Mouse (Mus musculus): ENCODE measurements around the gene Rasgef1b.

The Rasgef1b gene

DNA sequence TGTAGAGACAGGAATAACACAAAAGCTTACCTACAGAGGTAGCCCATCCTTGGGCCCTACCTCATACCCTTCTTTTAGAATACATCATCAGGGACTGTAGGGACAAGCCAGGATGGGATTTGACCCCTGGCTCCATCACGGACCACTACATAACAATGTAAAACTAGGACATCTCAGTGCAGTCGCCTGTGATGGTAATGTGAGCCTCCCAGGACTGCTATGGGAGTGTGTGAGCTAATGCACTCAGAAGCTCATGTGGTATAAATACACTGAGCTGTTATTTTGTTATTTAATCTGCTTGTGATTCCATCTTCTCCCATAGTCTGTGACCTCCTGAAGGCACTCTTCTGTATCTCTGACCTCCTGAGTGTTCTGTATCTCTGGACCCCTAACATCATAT lies 432.5 kb downstream of the Rasgef1b start:
- no peak for DNase-seq (ENCODE audit: low spot score in 2 of 2)

DNA sequence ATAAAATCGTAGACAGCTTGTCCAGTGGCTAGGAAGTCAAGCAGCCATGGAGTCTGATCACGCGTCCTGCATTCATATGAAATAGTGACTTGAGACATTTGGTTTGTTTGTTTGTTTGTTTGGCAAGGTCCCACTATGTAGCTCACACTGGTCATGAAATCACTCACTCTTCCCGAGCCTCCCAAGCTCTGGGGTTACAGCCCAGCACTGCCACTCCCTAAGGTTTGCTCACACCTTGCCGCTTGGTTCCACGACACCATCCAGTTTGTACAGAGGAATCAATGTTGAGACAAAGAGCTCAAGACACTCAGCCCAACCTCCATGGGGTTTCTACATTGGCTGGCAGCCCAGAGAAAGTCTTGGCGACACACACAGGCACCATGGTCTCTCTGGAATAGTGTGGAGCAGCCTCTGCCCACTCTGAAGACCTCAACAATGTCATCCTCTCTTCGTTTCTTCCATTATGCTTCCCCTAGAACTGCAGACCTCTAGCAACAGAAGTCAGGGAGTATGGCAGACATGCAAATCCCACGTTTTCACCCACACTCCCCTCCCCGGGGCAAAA lies 436.5 kb downstream of the Rasgef1b start:
- DNase-seq (ENCODE audit: low spot score in 2 of 2), result no peak

GRCm38 (mm10) chr5:99291084-99291830 lies 437.6 kb downstream of the Rasgef1b start:
- no peak for DNase-seq (ENCODE audit: low spot score in 2 of 2)

- no peak for DNase-seq (ENCODE audit: low spot score in 2 of 2)
These were observed 440.6 kb downstream of the Rasgef1b start for GRCm38 (mm10) chr5:99288262-99288661.

DNA sequence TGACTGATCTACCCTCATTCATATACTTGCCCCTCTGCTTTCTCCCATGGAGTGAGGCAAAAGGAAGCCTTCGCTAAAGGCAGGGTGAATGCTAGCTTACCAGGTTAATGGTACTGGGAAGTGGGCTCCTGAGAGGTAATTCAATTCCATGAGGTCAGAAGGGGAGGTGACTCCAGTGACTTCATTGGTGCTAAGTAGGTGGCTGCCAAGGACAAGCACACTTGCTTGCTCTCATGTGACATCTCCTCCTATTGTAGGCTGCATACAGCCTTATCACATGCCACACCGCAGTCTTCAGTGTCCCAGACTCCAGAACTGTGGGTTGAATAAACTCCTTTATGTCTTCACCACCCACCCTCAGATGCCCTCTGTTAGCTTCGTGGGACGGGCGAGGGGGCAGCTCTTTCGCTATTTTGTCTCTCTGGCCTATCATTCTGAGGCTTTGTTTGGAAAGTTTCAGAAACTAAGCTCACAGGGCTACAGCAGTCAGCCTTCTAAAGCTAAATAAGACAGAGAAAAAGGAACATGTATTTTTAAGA lies 441.1 kb downstream of the Rasgef1b start:
- peak in 1 of 2 experiments; percentile 60 for DNase-seq (ENCODE audit: low spot score in 2 of 2)

GRCm38 (mm10) chr5:99286575-99286974 lies 442.3 kb downstream of the Rasgef1b start:
- DNase-seq (ENCODE audit: low spot score in 2 of 2), result no peak

- no peak for DNase-seq (ENCODE audit: low spot score in 2 of 2)
These were observed 442.8 kb downstream of the Rasgef1b start for GRCm38 (mm10) chr5:99286024-99286423.

DNA sequence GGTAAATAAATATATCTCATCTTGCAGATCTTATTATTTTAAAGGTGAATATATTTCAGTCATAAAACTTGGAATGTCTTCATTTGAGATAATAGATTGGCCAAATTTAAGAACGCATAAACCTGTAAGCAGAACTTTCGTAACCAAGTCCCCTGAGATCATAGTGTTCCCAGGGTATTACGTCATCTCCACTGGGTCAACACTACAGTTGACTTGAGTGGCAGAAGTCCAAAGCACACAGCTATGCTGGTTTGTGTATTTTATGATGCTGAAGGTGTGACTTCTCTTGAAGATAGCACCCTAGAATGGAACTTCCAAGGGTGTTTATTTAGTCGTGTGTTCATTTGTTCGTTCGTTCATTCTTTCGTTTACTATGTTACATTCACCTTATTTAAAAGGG lies 444.5 kb downstream of the Rasgef1b start:
- no peak for DNase-seq (ENCODE audit: low spot score in 2 of 2)

- DNase-seq (ENCODE audit: low spot score in 2 of 2), result no peak
These were observed 445.2 kb downstream of the Rasgef1b start for GRCm38 (mm10) chr5:99283636-99284035.

DNA sequence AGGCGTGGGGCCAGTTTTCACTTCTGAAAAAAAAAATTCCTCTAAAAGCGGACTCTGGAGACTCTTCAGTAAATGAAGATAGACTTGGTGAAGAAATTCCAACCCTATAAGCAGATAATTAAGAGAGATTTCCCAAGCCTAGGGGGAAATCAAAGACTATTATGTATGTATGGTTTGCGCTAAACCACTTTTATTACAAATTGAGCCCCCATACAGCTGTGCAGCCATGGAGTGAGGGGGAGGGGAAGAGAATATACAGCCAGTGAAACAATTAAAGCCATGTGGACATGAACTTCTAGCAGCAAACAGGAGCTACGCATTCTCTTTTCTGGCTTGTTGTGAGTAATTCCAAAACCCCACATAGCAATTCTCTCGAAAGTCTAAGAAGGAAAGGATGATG lies 448.3 kb downstream of the Rasgef1b start:
- DNase-seq (ENCODE audit: low spot score in 2 of 2), result no peak

DNA sequence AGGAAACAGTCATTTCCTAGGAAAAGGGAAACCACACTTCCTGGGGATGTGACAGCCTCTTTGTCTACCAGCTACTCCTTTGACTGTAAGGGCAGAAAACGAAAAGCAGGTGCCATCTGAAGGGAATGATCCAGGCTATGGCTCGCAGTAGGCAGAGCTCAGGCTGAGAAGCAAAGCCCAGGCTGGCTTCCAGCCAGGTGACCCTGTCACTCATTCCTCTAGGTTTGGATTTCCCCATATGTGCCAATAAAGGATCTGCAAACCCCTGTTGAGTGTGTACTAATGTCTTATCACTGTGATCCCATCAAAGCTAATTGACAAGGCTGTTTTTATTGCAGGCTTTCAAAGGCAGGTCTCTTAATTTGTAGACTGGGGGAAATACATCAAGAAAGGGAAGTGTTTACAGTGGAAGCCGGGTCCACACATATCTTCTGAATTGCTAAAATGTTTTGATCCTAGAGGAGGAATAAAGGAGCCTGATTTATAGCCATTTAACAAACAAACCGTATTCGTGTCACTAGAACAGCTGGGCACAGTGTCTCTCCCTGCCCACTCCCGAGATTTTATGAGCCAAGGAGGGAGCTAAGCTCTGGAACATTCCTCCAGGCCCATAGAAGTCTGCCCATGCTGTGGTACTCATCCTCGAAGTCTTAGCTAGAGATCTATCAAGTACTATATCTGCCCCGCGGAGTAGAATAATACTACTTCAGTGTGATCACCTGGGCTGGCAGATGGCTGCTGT lies 449.7 kb downstream of the Rasgef1b start:
- DNase-seq (ENCODE audit: low spot score in 2 of 2), result no peak

- no peak for DNase-seq (ENCODE audit: low spot score in 2 of 2)
These were observed 450.5 kb downstream of the Rasgef1b start for GRCm38 (mm10) chr5:99278364-99278763.

GRCm38 (mm10) chr5:99277536-99277935 lies 451.3 kb downstream of the Rasgef1b start:
- no peak for DNase-seq (ENCODE audit: low spot score in 2 of 2)

DNA sequence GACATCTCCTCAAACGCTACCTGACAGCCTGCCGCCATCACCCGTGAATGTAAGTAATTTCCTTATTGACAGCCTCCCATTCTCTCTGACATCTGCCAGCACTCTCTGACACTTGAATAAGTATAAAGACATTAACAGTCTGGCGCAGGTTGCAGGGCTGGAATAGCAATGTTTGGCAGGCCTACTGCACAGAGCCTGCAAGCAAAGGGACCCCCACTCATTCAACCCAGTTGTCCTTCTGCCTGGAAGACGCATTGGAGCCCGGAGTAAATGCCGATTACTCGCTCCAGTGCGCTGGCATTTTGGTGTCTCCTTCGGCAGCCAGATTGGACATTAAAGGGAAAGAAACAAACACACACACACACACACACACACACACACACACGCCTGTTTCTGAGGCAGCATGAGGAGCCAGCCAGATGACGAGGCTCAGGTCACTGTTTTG lies 454.7 kb downstream of the Rasgef1b start:
- DNase-seq (ENCODE audit: low spot score in 2 of 2), result peak in 1 of 2 experiments; percentile 32

DNA sequence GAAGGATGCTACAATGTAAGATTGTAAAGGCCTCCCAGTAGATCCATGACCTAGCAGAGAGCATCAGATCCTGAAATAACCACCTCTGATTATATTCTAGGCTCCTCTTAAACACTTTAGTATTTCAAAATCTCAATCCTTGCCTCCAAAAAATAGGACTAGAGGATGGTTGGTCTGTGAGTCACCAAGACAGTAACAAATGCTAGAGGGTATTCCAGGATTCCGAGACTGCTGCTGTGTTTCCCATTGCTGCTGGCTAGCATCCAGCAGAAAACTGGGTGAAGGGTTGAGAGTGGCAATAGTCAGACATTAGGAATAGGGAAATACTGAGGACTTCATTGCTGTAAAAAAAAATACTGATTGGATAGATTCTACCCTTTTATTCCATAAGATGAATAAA lies 457.3 kb downstream of the Rasgef1b start:
- DNase-seq (ENCODE audit: low spot score in 2 of 2), result no peak

GRCm38 (mm10) chr5:99269131-99269530 lies 459.7 kb downstream of the Rasgef1b start:
- no peak for DNase-seq (ENCODE audit: low spot score in 2 of 2)

DNA sequence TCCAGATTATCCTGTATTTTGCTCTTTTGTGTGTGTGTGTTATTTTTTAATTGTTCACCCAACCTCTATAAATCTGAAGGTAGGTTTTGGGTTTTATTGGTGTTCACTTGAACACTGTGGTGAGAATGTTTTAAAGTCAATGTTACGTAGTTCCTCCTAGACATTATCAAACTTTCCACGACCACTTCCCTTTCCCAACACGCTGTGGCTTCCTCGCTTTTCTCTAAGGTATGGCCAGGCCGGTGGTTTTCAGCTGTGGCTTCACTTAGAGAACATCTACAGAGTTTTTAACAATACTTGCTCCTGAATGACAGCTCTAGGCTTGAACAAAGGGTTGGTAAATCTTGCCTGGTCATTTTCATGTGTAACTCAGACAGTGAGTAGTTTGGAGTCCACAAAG lies 461.5 kb downstream of the Rasgef1b start:
- DNase-seq (ENCODE audit: low spot score in 2 of 2), result no peak

- DNase-seq (ENCODE audit: low spot score in 2 of 2), result no peak
These were observed 462.6 kb downstream of the Rasgef1b start for GRCm38 (mm10) chr5:99266301-99266700.

GRCm38 (mm10) chr5:99262197-99262920 lies 466.5 kb downstream of the Rasgef1b start:
- DNase-seq (ENCODE audit: low spot score in 2 of 2), result no peak

- DNase-seq (ENCODE audit: low spot score in 2 of 2), result no peak
These were observed 467.6 kb downstream of the Rasgef1b start for GRCm38 (mm10) chr5:99261121-99261724.

DNA sequence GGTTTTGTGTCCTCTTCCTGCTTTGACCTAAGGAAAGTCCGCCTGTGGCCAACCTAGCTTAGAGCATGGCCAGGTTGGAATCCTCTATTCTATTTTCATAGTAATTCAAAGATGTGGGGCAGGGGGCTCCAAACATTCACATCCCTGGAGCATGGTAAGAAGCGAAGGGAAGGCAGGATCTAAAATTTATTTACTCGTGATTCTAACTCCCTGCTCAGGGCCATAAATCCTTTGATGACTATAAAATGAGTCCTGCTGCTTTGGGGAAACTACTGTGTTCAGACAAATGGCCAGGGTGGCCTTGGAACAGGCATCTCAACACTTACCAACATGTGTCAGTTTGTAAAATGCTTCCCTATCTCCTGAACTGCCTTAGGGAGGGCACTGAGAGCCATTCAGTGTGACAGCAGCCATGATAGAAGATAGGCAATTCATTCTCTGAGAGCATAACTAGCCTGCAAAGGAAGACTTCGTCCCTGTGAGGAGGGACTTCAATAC lies 470.8 kb downstream of the Rasgef1b start:
- DNase-seq (ENCODE audit: low spot score in 2 of 2), result no peak

All from frontal cortex, postnatal 36 days (tissue).